Mouse (Mus musculus) hindbrain, embryonic 16.5 days (tissue): ENCODE measurements around the gene Ctxn1. TPM values are rescaled to one million over a fixed set of nuclear protein-coding genes. Genes with fewer than 3 reads are reported as not detected.

Experiments used
- ATAC-seq: fragments of 200-750 bp; cut with Nextera tagmentation; 2 replicates; pipeline ENCODE4 v1.8.0; 2017; ENCODE audit warnings: moderate TSS enrichment, moderate library complexity
- H3K27ac ChIP-seq: fragments of 300-500 bp; sonication (generic); 2 replicates; pipeline ENCODE4 v1.5.1; 2014; ENCODE audit warnings: low read depth, mild to moderate bottlenecking, control low read depth, low read length, moderate library complexity
- H3K27me3 ChIP-seq: fragments of 300-500 bp; sonication (generic); replicated peaks from 2 replicates; pipeline ENCODE4 v1.6.1; 2014; ENCODE audit warnings: low read length; ENCODE audit not compliant: control insufficient read depth, insufficient read depth
- H3K36me3 ChIP-seq: fragments of 300-500 bp; sonication (generic); 2 replicates; pipeline ENCODE4 v1.6.1; 2014; ENCODE audit warnings: mild to moderate bottlenecking, low read length, moderate library complexity, mixed read lengths; ENCODE audit not compliant: control insufficient read depth, insufficient read depth
- H3K4me1 ChIP-seq: fragments of 300-500 bp; sonication (generic); 2 replicates; pipeline ENCODE4 v1.6.1; 2014; ENCODE audit warnings: low read depth, low read length; ENCODE audit not compliant: control insufficient read depth, insufficient read depth
- H3K4me2 ChIP-seq: fragments of 300-500 bp; sonication (generic); 2 replicates; pipeline ENCODE4 v1.6.1; 2014; ENCODE audit warnings: mild to moderate bottlenecking, low read length, control low read depth, moderate library complexity
- H3K4me3 ChIP-seq: fragments of 300-500 bp; sonication (generic); 2 replicates; pipeline ENCODE4 v1.5.1; 2014; ENCODE audit warnings: mild to moderate bottlenecking, low read length, control low read depth, moderate library complexity
- H3K9ac ChIP-seq: fragments of 300-500 bp; sonication (generic); 2 replicates; pipeline ENCODE4 v1.6.1; 2014; ENCODE audit warnings: low read depth, mild to moderate bottlenecking, control low read depth, low read length, moderate library complexity
- H3K9me3 ChIP-seq: fragments of 300-500 bp; sonication (generic); 2 replicates; pipeline ENCODE4 v1.6.1; 2014; ENCODE audit warnings: mild to moderate bottlenecking, low read length, moderate library complexity; ENCODE audit not compliant: control insufficient read depth
- WGBS: fragments of 180-500 bp; shearing (Covaris S2); extraction: QIAGEN DNeasy Blood & Tissue Kit; methylation state at CpG from one replicate; pipeline ENCODE4 v1.1.7; 2014; 5-methylcytosine and 5-hydroxymethylcytosine counted together
- polyA plus RNA-seq: library from polyadenylated mRNA; unstranded; fragments of >200 nt; fragmentation: Nextera tagmentation; extraction: Ambion mirVana; gene quantifications from 2 replicates; pipeline ENCODE4 v1.2.1, GENCODE M21; 2015

The Ctxn1 gene
- polyA plus RNA-seq, 1 experiment from 2014 or later, result 289 TPM

DNA sequence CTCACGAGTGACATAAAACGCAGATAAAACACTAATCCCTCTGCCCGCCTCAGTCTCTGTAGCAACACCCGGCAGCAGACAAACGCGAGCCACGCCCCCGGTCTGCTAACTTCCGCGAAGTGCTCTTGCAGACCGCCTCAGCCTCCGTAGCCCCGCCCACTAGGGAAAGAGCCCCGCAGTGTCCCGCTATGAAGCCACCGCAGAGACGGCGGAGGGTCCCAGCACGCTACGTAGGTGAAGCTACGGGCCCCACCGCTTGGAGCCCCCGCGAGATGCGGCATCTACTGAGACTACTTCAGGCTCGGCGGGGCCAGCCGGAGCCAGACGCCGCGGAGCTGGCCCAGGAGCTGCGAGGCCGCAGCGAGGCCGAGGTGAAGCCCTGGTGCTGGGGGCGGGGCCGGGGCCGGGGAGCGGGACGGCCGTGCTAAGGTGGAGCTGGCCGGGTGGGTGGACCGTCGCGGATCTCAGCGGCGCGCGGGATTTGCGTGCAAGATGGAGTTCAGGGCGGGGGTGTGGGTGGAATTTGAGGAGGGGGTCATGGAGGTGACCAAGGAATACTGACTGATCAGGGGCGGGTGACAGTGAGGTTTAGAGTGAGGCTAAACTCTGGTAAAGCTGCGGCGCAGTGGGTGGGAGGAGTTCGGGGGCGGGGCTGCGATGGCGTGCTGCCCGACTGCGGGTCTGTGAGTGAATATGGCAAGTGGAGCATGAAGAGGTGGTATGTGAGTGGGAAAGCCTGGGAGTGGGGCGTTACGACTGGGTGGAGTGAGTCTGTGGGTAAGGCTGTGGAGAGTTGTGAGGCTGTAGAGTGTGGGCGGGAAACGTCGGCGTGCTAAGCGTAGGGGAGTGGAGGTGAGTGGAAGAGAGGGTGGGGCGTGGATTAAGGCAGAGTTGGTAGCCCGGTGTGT lies 5.9 kb downstream of the Ctxn1 start, which contains the start of gene Snapc2:
TSS of gene Snapc2 (plus strand) at position 147 of the 908 bp plus-strand sequence.
- under 1% methylated on average over 69 of the region's 69 CpGs for WGBS
- no peaks in the 10 kb centered on the region for H3K27me3 ChIP-seq
- H3K27ac ChIP-seq, result peak within 1 kb of the TSS; percentile 97
- H3K9ac ChIP-seq, result peak within 1 kb of the TSS; percentile 98
- H3K4me3 ChIP-seq, result peak within 1 kb of the TSS; percentile 98
- peak; percentile 88 for ATAC-seq
- peaks cover 27% of the 10 kb centered on the region for H3K36me3 ChIP-seq
- H3K4me1 ChIP-seq, result peaks cover 31% of the 10 kb centered on the region
- no peaks in the 10 kb centered on the region for H3K9me3 ChIP-seq
- H3K4me2 ChIP-seq, result peak within 1 kb of the TSS; percentile 59

DNA sequence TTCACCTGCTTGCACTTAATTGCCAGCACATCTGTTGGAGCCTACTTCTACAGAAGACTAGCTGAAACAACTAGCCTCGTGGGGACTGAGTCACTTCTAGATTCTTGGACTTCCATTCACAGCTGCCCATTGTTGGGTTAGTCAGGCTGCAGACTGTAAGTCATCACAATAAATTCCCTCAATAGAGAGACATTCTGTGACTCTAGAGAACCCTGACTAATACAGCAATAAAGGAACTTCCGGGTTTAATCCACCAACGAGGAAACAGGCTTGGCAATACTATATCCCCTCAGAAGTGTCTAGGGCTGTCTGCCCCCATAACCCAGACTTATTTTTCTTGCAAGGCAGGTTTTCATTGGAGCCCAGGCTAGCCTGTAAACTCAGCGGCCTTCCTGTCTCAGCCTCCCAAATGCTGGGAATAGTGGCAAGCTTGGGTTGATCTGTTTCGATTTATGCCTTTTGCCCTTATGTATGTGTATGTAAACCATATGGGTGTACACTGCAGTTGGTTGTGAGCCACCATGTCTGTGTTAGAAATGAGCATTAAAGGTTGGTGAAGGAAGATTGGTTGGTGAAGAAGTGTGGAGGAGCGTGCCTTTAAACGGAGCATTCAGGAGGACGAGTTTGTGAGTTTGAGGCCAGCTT lies 6.8 kb downstream of the Ctxn1 start:
- Histone ChIP-seq H3K4me1 (peaks cover 23% of the 10 kb centered on the region), H3K9ac (peak overlapping the region; percentile 98), H3K27me3 (no peaks in the 10 kb centered on the region), H3K36me3 (peaks cover 32% of the 10 kb centered on the region), H3K9me3 (no peaks in the 10 kb centered on the region), H3K4me2 (peak overlapping the region; percentile 59), H3K27ac (peak overlapping the region; percentile 97), H3K4me3 (peak overlapping the region; percentile 98)
- ATAC-seq, result no peak
- 47% methylated on average over 8 of the region's 8 CpGs for WGBS

DNA sequence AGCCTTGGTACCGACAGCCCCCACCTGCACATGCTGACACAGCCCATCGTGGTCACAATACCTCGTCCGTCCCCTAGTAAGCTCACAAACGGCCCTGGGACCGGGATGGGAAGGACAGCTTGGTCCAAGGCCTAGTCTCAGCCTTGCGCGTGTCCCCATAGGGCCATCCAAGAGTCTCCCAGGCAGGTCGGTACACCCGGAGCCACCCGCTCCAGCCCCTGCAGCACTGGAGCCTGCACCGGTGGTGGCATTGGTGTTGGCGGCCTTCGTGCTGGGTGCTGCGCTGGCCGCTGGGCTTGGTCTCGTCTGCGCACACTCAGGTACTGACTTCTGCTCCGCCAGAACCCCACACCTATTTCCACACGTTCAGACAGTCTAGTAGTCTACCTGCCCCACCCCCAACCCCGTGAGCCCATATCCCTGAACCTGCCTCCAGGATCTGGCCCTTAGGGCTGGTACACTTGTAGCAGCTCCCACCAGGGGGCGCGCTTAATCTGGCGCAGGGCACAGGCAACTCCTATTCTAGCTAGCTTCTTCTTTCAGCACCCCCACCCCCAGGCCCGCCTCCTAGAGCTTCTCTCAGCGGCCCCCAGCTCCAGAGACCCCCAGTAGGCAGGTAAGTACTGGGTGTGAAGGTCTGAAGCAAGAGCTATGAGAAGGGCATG lies 8.6 kb downstream of the Ctxn1 start:
- Histone ChIP-seq H3K36me3 (peaks cover 38% of the 10 kb centered on the region), H3K9ac (no peak overlapping the region), H3K4me2 (no peak overlapping the region), H3K27me3 (no peaks in the 10 kb centered on the region), H3K9me3 (no peaks in the 10 kb centered on the region), H3K27ac (no peak overlapping the region), H3K4me1 (peaks cover 14% of the 10 kb centered on the region), H3K4me3 (no peak overlapping the region)
- WGBS, result 34% methylated on average over 26 of the region's 26 CpGs
- no peak for ATAC-seq

DNA sequence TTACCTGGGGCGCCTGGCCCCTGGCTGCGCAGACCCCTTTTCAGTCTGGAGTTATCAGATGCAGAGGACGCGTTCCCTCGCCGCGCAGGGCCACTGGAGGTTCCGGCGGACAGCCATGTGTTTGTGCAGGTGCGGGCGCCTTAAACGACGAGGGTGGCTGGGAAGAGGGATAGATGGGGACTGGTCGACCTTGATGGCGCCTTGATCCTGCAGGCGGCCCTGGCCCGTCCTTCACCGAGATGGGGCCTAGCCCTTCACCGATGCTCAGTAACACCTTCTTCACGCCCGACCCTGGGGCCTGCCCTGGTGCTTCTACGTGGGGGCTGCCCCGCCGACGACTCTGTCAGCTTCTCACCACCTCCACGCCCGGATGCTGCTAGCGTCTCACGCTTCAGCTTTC lies 9.9 kb downstream of the Ctxn1 start:
- H3K4me1 ChIP-seq, result peaks cover 11% of the 10 kb centered on the region
- no peak for ATAC-seq
- WGBS, result 19% methylated on average over 29 of the region's 29 CpGs
- H3K4me3 ChIP-seq, result no peak overlapping the region
- no peak overlapping the region for H3K4me2 ChIP-seq
- H3K27ac ChIP-seq, result no peak overlapping the region
- no peak overlapping the region for H3K9ac ChIP-seq
- no peaks in the 10 kb centered on the region for H3K27me3 ChIP-seq
- peaks cover 42% of the 10 kb centered on the region for H3K36me3 ChIP-seq
- no peaks in the 10 kb centered on the region for H3K9me3 ChIP-seq

DNA sequence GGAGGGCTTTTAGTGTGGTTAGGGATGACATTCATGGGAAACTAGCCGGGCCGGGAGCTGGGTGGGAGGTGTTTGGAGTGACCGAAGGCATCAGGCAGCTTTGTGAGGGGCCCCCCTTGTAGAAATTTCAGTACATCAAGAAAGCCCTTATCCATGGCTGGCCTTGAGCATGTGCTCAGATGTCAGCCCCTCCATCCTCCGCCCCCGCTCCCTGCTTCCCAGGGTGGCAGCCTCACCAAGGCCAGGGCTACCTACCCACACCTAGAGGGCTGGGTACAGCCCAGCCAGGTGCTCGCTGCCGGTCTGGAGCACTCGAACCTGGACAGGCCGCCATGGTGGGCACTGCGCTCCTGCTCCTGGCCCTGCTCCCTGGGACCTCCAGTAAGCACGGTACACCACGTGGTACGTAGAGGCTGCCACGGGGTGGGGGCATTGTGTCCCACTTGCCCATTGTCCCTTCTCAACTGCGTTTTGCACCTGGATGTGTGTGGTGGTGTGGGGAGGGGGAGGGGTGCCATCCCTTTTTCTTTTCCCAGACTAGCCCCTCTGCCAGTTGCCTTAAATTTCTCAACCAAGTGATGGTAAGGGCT lies 11.0 kb downstream of the Ctxn1 start, which contains the start of gene Tgfbr3l:
TSS of gene Tgfbr3l (plus strand) at position 264 of the 590 bp plus-strand sequence.
- Histone ChIP-seq H3K4me1 (peaks cover 4% of the 10 kb centered on the region), H3K4me2 (no peak within 1 kb of the TSS), H3K27ac (no peak within 1 kb of the TSS), H3K27me3 (no peaks in the 10 kb centered on the region), H3K9ac (no peak within 1 kb of the TSS; the same call in 1 of the 2 replicates), H3K36me3 (peaks cover 52% of the 10 kb centered on the region), H3K4me3 (no peak within 1 kb of the TSS), H3K9me3 (no peaks in the 10 kb centered on the region)
- WGBS, result 75% methylated on average over 15 of the region's 15 CpGs
- no peak for ATAC-seq

DNA sequence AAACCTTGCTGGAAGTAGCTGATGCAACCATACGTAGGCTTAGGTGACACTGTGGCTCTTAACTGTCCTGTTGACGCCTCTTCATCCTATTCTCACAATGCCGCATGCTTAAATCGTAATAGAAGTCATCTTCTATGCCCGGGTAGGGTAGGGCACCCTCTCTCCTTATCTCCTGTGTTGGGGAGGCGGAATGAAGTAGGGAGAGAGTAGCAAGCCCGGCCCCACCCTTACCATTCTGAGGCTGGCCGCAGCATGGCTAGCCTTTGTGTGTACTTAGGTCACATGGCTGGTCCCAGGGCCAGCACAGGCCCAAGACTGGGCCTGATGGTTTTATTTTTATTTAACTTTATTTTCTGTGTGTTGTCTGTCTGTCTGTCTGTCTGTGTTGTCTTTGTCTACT lies 11.8 kb downstream of the Ctxn1 start:
- no peak overlapping the region for H3K4me3 ChIP-seq
- WGBS, result 94% methylated on average over 8 of the region's 8 CpGs
- peaks cover 52% of the 10 kb centered on the region for H3K36me3 ChIP-seq
- H3K4me1 ChIP-seq, result peaks cover under 1% of the 10 kb centered on the region
- no peak overlapping the region for H3K27ac ChIP-seq
- no peaks in the 10 kb centered on the region for H3K9me3 ChIP-seq
- no peak for ATAC-seq
- H3K4me2 ChIP-seq, result no peak overlapping the region
- H3K27me3 ChIP-seq, result no peaks in the 10 kb centered on the region
- no peak overlapping the region for H3K9ac ChIP-seq

DNA sequence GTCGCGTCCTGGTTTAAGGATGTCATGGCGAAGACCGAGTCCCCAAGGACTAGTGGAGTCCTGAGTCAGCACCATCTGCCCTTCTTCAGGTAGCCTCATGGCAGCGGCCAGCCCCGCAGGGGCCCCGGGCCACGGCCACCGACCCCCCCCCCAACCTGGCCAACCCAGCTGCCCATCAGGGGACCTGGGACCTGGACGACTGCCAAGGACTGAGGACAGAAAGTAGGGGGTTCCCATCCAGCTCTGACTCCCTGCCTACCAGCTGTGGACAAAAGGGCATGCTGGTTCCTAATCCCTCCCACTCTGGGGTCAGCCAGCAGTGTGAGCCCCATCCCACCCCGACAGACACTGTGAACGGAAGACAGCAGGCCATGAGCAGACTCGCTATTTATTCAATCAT lies 13.3 kb downstream of the Ctxn1 start:
- ATAC-seq, result no peak
- 82% methylated on average over 12 of the region's 13 CpGs for WGBS
- peaks cover 52% of the 10 kb centered on the region for H3K36me3 ChIP-seq

DNA sequence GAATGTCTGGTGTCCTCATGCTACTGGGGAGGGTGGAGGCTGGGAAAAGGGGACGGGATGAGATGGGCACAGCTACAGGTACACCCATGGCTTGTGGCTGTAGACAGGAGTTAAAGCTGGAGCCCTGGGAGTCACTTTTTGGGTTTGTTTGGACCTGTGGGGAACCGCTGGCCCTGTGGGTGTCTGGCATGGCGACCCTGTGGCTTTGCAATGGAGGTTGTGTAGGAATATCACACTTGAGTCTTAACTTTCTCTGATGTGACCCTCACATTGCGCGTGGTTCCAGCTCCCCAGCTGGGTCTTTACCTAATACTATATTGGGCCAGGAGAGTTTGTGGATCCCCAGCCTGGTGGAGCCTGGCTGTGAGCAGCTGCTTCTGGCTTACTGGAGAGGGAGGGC lies 14.0 kb downstream of the Ctxn1 start:
- peaks cover 51% of the 10 kb centered on the region for H3K36me3 ChIP-seq

More for the DNA sequence above, 13.3 kb downstream of the Ctxn1 start:
- Histone ChIP-seq H3K4me3 (no peak overlapping the region), H3K9ac (no peak overlapping the region), H3K27me3 (no peaks in the 10 kb centered on the region), H3K27ac (no peak overlapping the region), H3K4me1 (peaks cover 6% of the 10 kb centered on the region; the same call in 1 of the 2 replicates), H3K4me2 (no peak overlapping the region), H3K9me3 (no peaks in the 10 kb centered on the region)

More for the DNA sequence above, 14.0 kb downstream of the Ctxn1 start:
- Histone ChIP-seq H3K27me3 (no peaks in the 10 kb centered on the region), H3K27ac (no peak overlapping the region), H3K9me3 (no peaks in the 10 kb centered on the region), H3K9ac (no peak overlapping the region), H3K4me1 (peaks cover 13% of the 10 kb centered on the region), H3K4me3 (no peak overlapping the region), H3K4me2 (no peak overlapping the region)
- ATAC-seq, result no peak
- 92% methylated on average over 5 of the region's 5 CpGs for WGBS
